Mouse (Mus musculus) midbrain, postnatal 0 days (tissue): ENCODE results near the gene Mrtfb. TPM values are rescaled to one million over a fixed set of nuclear protein-coding genes. Genes with fewer than 3 reads are reported as not detected.

Experiments
- ATAC-seq: fragments of 200-750 bp; cut with Nextera tagmentation; 2 replicates; pipeline ENCODE4 v1.8.0; 2017; ENCODE audit warnings: moderate number of reproducible peaks, mild to moderate bottlenecking, moderate TSS enrichment, moderate library complexity; ENCODE audit not compliant: low FRiP score
- DNase-seq: peaks from one replicate; pipeline ENCODE4 v3.0.0-alpha.2; 2015; ENCODE audit warnings: low spot score
- H3K27ac ChIP-seq: fragments of 300-500 bp; sonication (generic); 2 replicates; pipeline ENCODE4 v1.5.1; 2014; ENCODE audit warnings: low read depth, mild to moderate bottlenecking, low read length, mixed read lengths
- H3K27me3 ChIP-seq: fragments of 300-500 bp; sonication (generic); 2 replicates; pipeline ENCODE4 v1.6.1; 2014; ENCODE audit warnings: low read length, control low read depth, mixed read lengths; ENCODE audit not compliant: insufficient read depth
- H3K36me3 ChIP-seq: fragments of 300-500 bp; sonication (generic); 2 replicates; pipeline ENCODE4 v1.6.1; 2014; ENCODE audit warnings: low read length, control low read depth, mixed read lengths; ENCODE audit not compliant: insufficient read depth
- H3K4me1 ChIP-seq: fragments of 300-500 bp; sonication (generic); 2 replicates; pipeline ENCODE4 v1.6.1; 2014; ENCODE audit warnings: mild to moderate bottlenecking, control low read depth, antibody characterized with exemption, low read length, mixed read lengths; ENCODE audit not compliant: insufficient read depth
- H3K4me2 ChIP-seq: fragments of 300-500 bp; sonication (generic); 2 replicates; pipeline ENCODE4 v1.6.1; 2014; ENCODE audit warnings: low read depth, mild to moderate bottlenecking, low read length, mixed read lengths; ENCODE audit not compliant: poor library complexity, severe bottlenecking
- H3K4me3 ChIP-seq: fragments of 300-500 bp; sonication (generic); 2 replicates; pipeline ENCODE4 v1.5.1; 2014; ENCODE audit warnings: low read depth, mild to moderate bottlenecking, low read length, moderate library complexity
- H3K9ac ChIP-seq: fragments of 300-500 bp; sonication (generic); replicated peaks from 2 replicates; pipeline ENCODE4 v1.6.1; 2014; ENCODE audit warnings: mild to moderate bottlenecking, low read length, moderate library complexity, mixed read lengths; ENCODE audit not compliant: poor library complexity, severe bottlenecking
- H3K9me3 ChIP-seq: fragments of 300-500 bp; sonication (generic); 2 replicates; pipeline ENCODE4 v1.6.1; 2016; ENCODE audit warnings: low read length, control low read depth
- CTCF ChIP-seq: IDR thresholded peaks from 2 replicates; pipeline ENCODE4 v1.5.1; 2016; ENCODE audit warnings: antibody characterized with exemption, mild to moderate bottlenecking
- WGBS: fragments of 180-500 bp; shearing (Covaris S2); extraction: QIAGEN DNeasy Blood & Tissue Kit; methylation state at CpG from one replicate; pipeline ENCODE4 v1.1.7; 2014; 5-methylcytosine and 5-hydroxymethylcytosine counted together
- polyA plus RNA-seq: library from polyadenylated mRNA; unstranded; fragments of >200 nt; fragmentation: Nextera tagmentation; extraction: Ambion mirVana; gene quantifications from 2 replicates; pipeline ENCODE4 v1.2.1, GENCODE M21; 2015
- total RNA-seq: library from RNA; depleted of rRNA; stranded (reverse); fragments of >200 nt; gene quantifications from 2 replicates; pipeline ENCODE4 v1.2.3, GENCODE M21; 2014

Gene Mrtfb
- total and polyA plus RNA-seq, 2 experiments from 2014 or later: 13.8 to 24.1 TPM

GRCm38 (mm10) chr16:13378157-13378556, 121.9 kb downstream of the Mrtfb start:
- Histone ChIP-seq H3K9me3 (no peaks in the 10 kb centered on the region), H3K27me3 (no peaks in the 10 kb centered on the region), H3K36me3 (peaks cover under 1% of the 10 kb centered on the region; the same call in 1 of the 2 replicates), H3K4me3 (no peak overlapping the region), H3K4me2 (no peak overlapping the region), H3K27ac (no peak overlapping the region), H3K9ac (no peak overlapping the region), H3K4me1 (no peaks in the 10 kb centered on the region)
- 83% methylated on average over 5 of the region's 5 CpGs for WGBS
- ATAC-seq: no peak
- TF ChIP-seq CTCF: no peak
- DNase-seq: no peak

GRCm38 (mm10) chr16:13379865-13380264, 123.6 kb downstream of the Mrtfb start:
- Histone ChIP-seq H3K27ac (no peak overlapping the region), H3K4me1 (no peaks in the 10 kb centered on the region), H3K9ac (no peak overlapping the region), H3K36me3 (peaks cover 8% of the 10 kb centered on the region; the same call in 1 of the 2 replicates), H3K27me3 (no peaks in the 10 kb centered on the region), H3K9me3 (no peaks in the 10 kb centered on the region), H3K4me3 (no peak overlapping the region), H3K4me2 (no peak overlapping the region)
- WGBS: 82% methylated on average over 2 of the region's 2 CpGs
- DNase-seq: no peak
- ATAC-seq: no peak
- no peak for TF ChIP-seq CTCF

GRCm38 (mm10) chr16:13381771-13382170, 125.5 kb downstream of the Mrtfb start:
- H3K27ac ChIP-seq: no peak overlapping the region
- no peak overlapping the region for H3K4me3 ChIP-seq
- H3K9me3 ChIP-seq: no peaks in the 10 kb centered on the region
- peaks cover 15% of the 10 kb centered on the region; the same call in 1 of the 2 replicates for H3K36me3 ChIP-seq
- no peak for TF ChIP-seq CTCF
- H3K9ac ChIP-seq: no peak overlapping the region
- DNase-seq (no peak), ATAC-seq (no peak)
- 87% methylated on average over 2 of the region's 2 CpGs for WGBS
- no peaks in the 10 kb centered on the region for H3K4me1 ChIP-seq
- H3K27me3 ChIP-seq: no peaks in the 10 kb centered on the region
- no peak overlapping the region for H3K4me2 ChIP-seq

- H3K27me3 ChIP-seq: no peaks in the 10 kb centered on the region
- no peaks in the 10 kb centered on the region for H3K9me3 ChIP-seq
- no peak overlapping the region for H3K9ac ChIP-seq
- no peak overlapping the region for H3K4me3 ChIP-seq
- H3K27ac ChIP-seq: no peak overlapping the region
- ATAC-seq (no peak), DNase-seq (no peak)
- H3K4me1 ChIP-seq: no peaks in the 10 kb centered on the region
- peaks cover 21% of the 10 kb centered on the region for H3K36me3 ChIP-seq
- WGBS: 84% methylated on average over 4 of the region's 4 CpGs
- TF ChIP-seq CTCF: no peak
- no peak overlapping the region for H3K4me2 ChIP-seq
Observed at GRCm38 (mm10) chr16:13387306-13387705, 131.0 kb downstream of the Mrtfb start.

- Histone ChIP-seq H3K9me3 (no peaks in the 10 kb centered on the region), H3K4me3 (no peak overlapping the region), H3K27me3 (no peaks in the 10 kb centered on the region), H3K27ac (no peak overlapping the region), H3K4me2 (no peak overlapping the region), H3K9ac (no peak overlapping the region), H3K36me3 (peaks cover 72% of the 10 kb centered on the region), H3K4me1 (no peaks in the 10 kb centered on the region)
- no peak for TF ChIP-seq CTCF
- ATAC-seq (no peak), DNase-seq (no peak)
- WGBS: 80% methylated on average over 2 of the region's 2 CpGs
Observed at GRCm38 (mm10) chr16:13400375-13400774, 144.1 kb downstream of the Mrtfb start.

GRCm38 (mm10) chr16:13401591-13401990, 145.3 kb downstream of the Mrtfb start:
- Histone ChIP-seq H3K9ac (no peak overlapping the region), H3K27me3 (no peaks in the 10 kb centered on the region), H3K4me2 (no peak overlapping the region), H3K9me3 (no peaks in the 10 kb centered on the region), H3K4me1 (no peaks in the 10 kb centered on the region), H3K27ac (no peak overlapping the region), H3K36me3 (peaks cover 71% of the 10 kb centered on the region), H3K4me3 (no peak overlapping the region)
- no peak for TF ChIP-seq CTCF
- ATAC-seq: no peak
- DNase-seq: no peak
- WGBS: 77% methylated on average over 5 of the region's 5 CpGs
